Mouse (Mus musculus): ENCODE measurements around the gene Dpagt1. TPM values are rescaled to one million over a fixed set of nuclear protein-coding genes. Genes with fewer than 3 reads are reported as not detected.
"Not testable (repeated sequence)": the region's sequence is repeated elsewhere in the genome, so short reads cannot be mapped to it uniquely, and the experiment has no call there.

Gene Dpagt1
- polyA plus RNA-seq, 1 experiment from 2014 or later: 27.8 TPM

DNA sequence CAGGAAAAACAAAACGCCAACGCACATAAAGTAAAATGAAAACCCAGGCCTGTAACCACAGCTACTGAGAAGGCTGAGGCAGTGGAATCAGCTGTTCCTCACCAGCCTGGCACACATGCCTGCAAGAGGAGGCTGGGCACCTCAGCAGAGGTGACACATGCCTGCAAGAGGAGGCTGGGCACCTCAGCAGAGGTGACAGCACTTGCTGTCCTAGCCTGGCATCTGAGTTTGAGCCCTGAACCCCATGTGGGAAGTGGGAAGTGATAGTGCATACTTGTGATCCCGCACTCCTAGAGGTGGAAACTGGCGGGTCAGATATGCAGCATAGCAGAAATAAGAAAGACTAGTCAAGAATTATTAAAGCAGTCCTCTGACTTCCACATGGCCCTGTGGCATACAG lies 25.6 kb downstream of the Dpagt1 start:
- Histone ChIP-seq H3K9me3 (ENCODE audit: control insufficient read depth, low read length) (no peaks in the 10 kb centered on the region), H3K9ac (ENCODE audit: low read length) (no peak overlapping the region), H3K4me3 (ENCODE audit: low read depth, low read length) (no peak overlapping the region), H3K27ac (replicated peaks) (no peak overlapping the region), H3K36me3 (ENCODE audit: control insufficient read depth, insufficient read depth, low read length) (peaks cover 46% of the 10 kb centered on the region), H3K4me2 (replicated peaks; ENCODE audit: low read depth) (no peak overlapping the region), H3K4me1 (replicated peaks; ENCODE audit: control insufficient read depth, insufficient read depth) (no peaks in the 10 kb centered on the region), H3K27me3 (ENCODE audit: control insufficient read depth, insufficient read depth, low read length) (no peaks in the 10 kb centered on the region)
- WGBS: 94% methylated on average over 4 of the region's 4 CpGs
- TF ChIP-seq EP300 (optimal IDR thresholded peaks at IDR 0.05): no peak
- no peak for TF ChIP-seq CTCF (IDR thresholded peaks at IDR 0.05; ENCODE audit: low read depth)
- DNase-seq (ENCODE audit: low spot score) (no peak), ATAC-seq (ENCODE audit: low FRiP score, low TSS enrichment) (no peak)

DNA sequence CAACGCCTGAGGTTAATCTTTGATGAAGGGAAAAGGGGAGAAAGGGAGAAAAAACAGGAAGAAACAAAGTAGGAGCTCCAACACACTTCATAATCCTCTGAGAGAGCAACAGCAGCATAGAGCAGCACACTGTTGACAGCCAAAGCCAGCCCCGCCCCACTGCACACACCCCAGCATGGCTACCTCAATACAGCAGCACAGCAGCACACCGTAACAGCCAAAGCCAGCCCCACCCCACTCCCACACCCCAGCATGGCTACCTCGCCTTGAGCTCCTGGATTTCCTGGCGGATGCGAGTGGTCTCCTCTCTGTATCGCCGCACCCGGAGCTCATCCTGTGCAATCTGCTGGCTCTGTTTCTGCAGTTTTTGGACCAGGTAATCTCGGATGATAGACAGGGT lies 26.5 kb downstream of the Dpagt1 start:
- no peak overlapping the region for H3K9ac ChIP-seq (ENCODE audit: low read length)
- no peak overlapping the region for H3K4me2 ChIP-seq (replicated peaks; ENCODE audit: low read depth)
- no peaks in the 10 kb centered on the region for H3K27me3 ChIP-seq (ENCODE audit: control insufficient read depth, insufficient read depth, low read length)
- no peak overlapping the region for H3K4me3 ChIP-seq (ENCODE audit: low read depth, low read length)
- no peak overlapping the region for H3K27ac ChIP-seq (replicated peaks)
- WGBS: 85% methylated on average over 10 of the region's 10 CpGs
- TF ChIP-seq EP300 (optimal IDR thresholded peaks at IDR 0.05): no peak
- no peak for TF ChIP-seq CTCF (IDR thresholded peaks at IDR 0.05; ENCODE audit: low read depth)
- H3K36me3 ChIP-seq (ENCODE audit: control insufficient read depth, insufficient read depth, low read length): peaks cover 51% of the 10 kb centered on the region
- no peaks in the 10 kb centered on the region for H3K9me3 ChIP-seq (ENCODE audit: control insufficient read depth, low read length)
- H3K4me1 ChIP-seq (replicated peaks; ENCODE audit: control insufficient read depth, insufficient read depth): no peaks in the 10 kb centered on the region
- ATAC-seq (ENCODE audit: low FRiP score, low TSS enrichment): no peak
- DNase-seq (ENCODE audit: low spot score): no peak

DNA sequence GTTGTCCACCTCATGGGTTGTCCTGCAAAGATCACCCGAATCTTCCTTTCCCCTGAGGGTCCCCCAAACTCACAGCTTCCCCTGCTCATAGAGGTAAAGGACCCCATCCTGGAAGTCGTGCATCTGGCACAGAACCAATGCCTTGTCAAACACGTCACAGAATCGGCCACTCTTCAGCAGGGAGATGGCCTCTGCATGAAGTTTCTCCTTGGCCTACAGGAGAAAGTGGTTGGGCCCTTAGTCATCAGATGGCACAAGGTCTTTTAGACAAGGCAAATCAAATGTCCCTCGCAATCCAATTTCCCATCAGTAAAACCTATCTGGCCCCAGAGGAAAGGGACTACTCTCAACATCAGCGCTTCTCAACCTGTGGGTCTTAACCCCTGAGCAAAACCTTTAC lies 27.3 kb downstream of the Dpagt1 start:
- ATAC-seq (ENCODE audit: low FRiP score, low TSS enrichment): no peak
- Histone ChIP-seq H3K9ac (ENCODE audit: low read length) (no peak overlapping the region), H3K27ac (replicated peaks) (no peak overlapping the region), H3K36me3 (ENCODE audit: control insufficient read depth, insufficient read depth, low read length) (peaks cover 51% of the 10 kb centered on the region), H3K27me3 (ENCODE audit: control insufficient read depth, insufficient read depth, low read length) (no peaks in the 10 kb centered on the region), H3K9me3 (ENCODE audit: control insufficient read depth, low read length) (no peaks in the 10 kb centered on the region), H3K4me3 (ENCODE audit: low read depth, low read length) (no peak overlapping the region), H3K4me1 (replicated peaks; ENCODE audit: control insufficient read depth, insufficient read depth) (no peaks in the 10 kb centered on the region), H3K4me2 (replicated peaks; ENCODE audit: low read depth) (no peak overlapping the region)
- WGBS: 93% methylated on average over 6 of the region's 6 CpGs
- DNase-seq (ENCODE audit: low spot score): no peak
- TF ChIP-seq EP300 (optimal IDR thresholded peaks at IDR 0.05) (no peak), CTCF (IDR thresholded peaks at IDR 0.05; ENCODE audit: low read depth) (no peak)

DNA sequence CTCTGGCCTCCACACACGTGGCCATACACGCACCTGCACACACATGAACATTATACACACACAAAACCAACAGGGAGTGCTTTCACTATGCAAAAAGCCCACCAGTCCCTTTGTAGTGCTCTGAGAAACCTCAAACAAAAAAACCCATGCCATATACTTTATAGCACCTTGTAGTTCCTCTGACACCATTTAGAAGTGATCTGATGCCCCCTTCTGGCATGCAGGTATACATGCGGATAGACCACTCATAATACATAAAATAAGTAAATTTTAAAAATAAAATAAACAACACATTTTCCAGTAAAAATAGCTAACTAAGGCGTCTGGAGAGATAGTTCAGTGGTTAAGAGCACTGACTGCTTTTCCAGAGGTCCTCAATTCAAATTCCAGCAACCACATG lies 31.4 kb downstream of the Dpagt1 start:
- Histone ChIP-seq H3K36me3 (ENCODE audit: control insufficient read depth, insufficient read depth, low read length) (peaks cover 45% of the 10 kb centered on the region), H3K9ac (ENCODE audit: low read length) (no peak overlapping the region), H3K9me3 (ENCODE audit: control insufficient read depth, low read length) (no peaks in the 10 kb centered on the region), H3K4me2 (replicated peaks; ENCODE audit: low read depth) (no peak overlapping the region), H3K4me1 (replicated peaks; ENCODE audit: control insufficient read depth, insufficient read depth) (no peaks in the 10 kb centered on the region), H3K27ac (replicated peaks) (no peak overlapping the region), H3K27me3 (ENCODE audit: control insufficient read depth, insufficient read depth, low read length) (no peaks in the 10 kb centered on the region), H3K4me3 (ENCODE audit: low read depth, low read length) (no peak overlapping the region)
- 69% methylated on average over 4 of the region's 4 CpGs for WGBS
- no peak for DNase-seq (ENCODE audit: low spot score)
- peak; percentile 72 for TF ChIP-seq CTCF (IDR thresholded peaks at IDR 0.05; ENCODE audit: low read depth)
- no peak for TF ChIP-seq EP300 (optimal IDR thresholded peaks at IDR 0.05)
- no peak for ATAC-seq (ENCODE audit: low FRiP score, low TSS enrichment)

DNA sequence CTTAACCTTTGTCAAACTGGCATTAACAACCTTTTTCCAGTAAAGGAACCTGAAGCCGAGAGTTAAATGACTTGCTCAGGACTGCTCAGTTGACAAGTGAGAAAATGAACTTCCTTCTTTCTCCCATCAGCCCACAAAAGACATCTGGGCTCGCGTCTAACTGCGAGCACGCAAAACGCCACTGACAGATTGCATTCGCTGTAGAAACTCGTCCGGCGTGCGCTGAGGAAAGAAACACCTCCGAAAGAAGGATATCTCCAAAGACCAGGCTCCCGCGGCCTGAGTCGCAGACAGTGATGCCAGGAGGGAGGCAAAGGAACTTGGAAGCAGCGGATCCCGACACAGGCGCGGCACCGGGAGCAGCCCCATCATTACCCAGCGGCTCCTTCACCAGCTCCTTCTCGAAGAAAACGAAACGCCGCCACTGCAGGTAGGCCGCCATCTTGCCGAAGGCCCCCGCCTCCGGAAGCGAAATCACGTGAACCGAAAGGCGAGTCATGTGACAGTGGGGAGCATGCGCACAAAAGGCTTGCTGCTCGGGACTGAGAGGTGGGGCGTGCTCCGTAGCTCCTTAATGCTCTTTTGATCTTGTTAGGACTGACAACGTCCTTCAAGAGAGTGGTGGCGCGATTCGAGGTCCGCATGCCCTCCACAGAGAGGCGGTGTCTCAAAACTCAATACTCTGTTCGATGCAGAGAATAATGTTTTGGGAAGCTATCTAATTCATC lies 35.5 kb downstream of the Dpagt1 start, which contains the start of gene Vps11:
TSS of gene Vps11 (minus strand) at position 481 of the 728 bp plus-strand sequence.
- ATAC-seq (ENCODE audit: low FRiP score, low TSS enrichment) (peak; percentile 92), DNase-seq (ENCODE audit: low spot score) (peak; percentile 96)
- Histone ChIP-seq H3K9me3 (ENCODE audit: control insufficient read depth, low read length) (no peaks in the 10 kb centered on the region), H3K27me3 (ENCODE audit: control insufficient read depth, insufficient read depth, low read length) (no peaks in the 10 kb centered on the region), H3K36me3 (ENCODE audit: control insufficient read depth, insufficient read depth, low read length) (peaks cover 17% of the 10 kb centered on the region), H3K9ac (ENCODE audit: low read length) (peak within 1 kb of the TSS; percentile 88), H3K4me2 (replicated peaks; ENCODE audit: low read depth) (peak within 1 kb of the TSS; percentile 76), H3K4me3 (ENCODE audit: low read depth, low read length) (peak within 1 kb of the TSS; percentile 77), H3K4me1 (replicated peaks; ENCODE audit: control insufficient read depth, insufficient read depth) (no peaks in the 10 kb centered on the region), H3K27ac (replicated peaks) (peak within 1 kb of the TSS; percentile 67)
- WGBS: under 1% methylated on average over 44 of the region's 44 CpGs
- peak; percentile 27; the same call in 1 of the 2 replicates for TF ChIP-seq CTCF (IDR thresholded peaks at IDR 0.05; ENCODE audit: low read depth)
- no peak for TF ChIP-seq EP300 (optimal IDR thresholded peaks at IDR 0.05)

DNA sequence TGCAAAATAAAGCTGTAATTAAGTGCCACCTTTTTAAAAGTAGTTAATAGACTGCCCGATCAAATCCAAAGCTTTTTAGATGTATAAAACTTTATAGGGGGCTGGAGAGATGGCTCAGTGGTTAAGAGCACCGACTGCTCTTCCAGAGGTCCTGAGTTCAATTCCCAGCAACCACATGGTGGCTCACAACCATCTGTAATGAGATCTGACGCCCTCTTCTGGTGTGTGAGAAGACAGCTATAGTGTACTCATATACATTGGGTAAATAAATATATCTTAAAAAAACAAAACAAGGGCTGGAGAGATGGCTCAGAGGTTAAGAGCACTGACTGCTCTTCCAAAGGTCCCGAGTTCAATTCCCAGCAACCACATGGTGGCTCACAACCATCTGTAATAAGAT lies 36.1 kb downstream of the Dpagt1 start:
- 0 out of 2 replicates have a peak overlapping the region, but pooled peaks have one; percentile 6 for H3K27ac ChIP-seq (replicated peaks)
- peaks cover 12% of the 10 kb centered on the region for H3K36me3 ChIP-seq (ENCODE audit: control insufficient read depth, insufficient read depth, low read length)
- H3K9me3 ChIP-seq (ENCODE audit: control insufficient read depth, low read length); H3K9ac ChIP-seq (ENCODE audit: low read length); H3K27me3 ChIP-seq (ENCODE audit: control insufficient read depth, insufficient read depth, low read length); H3K4me1 ChIP-seq (replicated peaks; ENCODE audit: control insufficient read depth, insufficient read depth); DNase-seq (ENCODE audit: low spot score): not testable (repeated sequence)
- peak overlapping the region; percentile 76 for H3K4me2 ChIP-seq (replicated peaks; ENCODE audit: low read depth)
- peak overlapping the region; percentile 77; the same call in 1 of the 2 replicates for H3K4me3 ChIP-seq (ENCODE audit: low read depth, low read length)
- WGBS: 45% methylated on average over 4 of the region's 4 CpGs
- 0 out of 2 replicates have a peak, but pooled peaks have one; percentile 28 for ATAC-seq (ENCODE audit: low FRiP score, low TSS enrichment)
